Mouse (Mus musculus): Measurements from ENCODE around the gene Map4k4. TPM values are rescaled to one million over a fixed set of nuclear protein-coding genes. Genes with fewer than 3 reads are reported as not detected.
A peak's percentile ranks its signal among the peaks of the same experiment; 100 is the strongest.

Gene Map4k4
- polyA plus RNA-seq, 1 experiment from 2014 or later: 22.9 TPM

DNA sequence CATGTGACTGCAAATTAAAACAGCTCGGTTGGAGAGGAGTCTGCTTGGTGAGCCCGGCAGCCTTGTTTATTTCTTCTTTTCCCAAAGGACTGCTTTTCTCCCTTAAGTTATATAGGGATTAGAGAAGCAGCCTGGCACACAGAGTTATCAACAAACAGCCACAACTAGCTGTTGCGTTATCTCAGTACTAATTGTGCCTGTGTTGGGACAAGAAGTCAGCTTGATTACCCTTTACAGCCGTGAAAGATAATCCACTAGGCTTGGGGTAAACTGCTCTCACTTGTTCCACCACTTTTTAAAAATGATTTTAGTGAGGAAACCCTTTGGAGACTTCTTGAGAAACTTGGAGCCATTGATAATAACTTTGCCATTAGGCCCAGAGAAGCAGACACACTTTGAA is 36.9 kb downstream of the Map4k4 start:
- Histone ChIP-seq H3K27ac (no peak overlapping the region), H3K4me2 (no peak overlapping the region), H3K9me3 (replicated peaks) (no peaks in the 10 kb centered on the region), H3K9ac (no peak overlapping the region), H3K36me3 (no peaks in the 10 kb centered on the region), H3K27me3 (no peaks in the 10 kb centered on the region), H3K4me3 (no peak overlapping the region), H3K4me1 (replicated peaks) (peaks cover 92% of the 10 kb centered on the region)
- no peak for ATAC-seq (replicated peaks; ENCODE audit: insufficient number of reproducible peaks, insufficient read depth, low FRiP score, low read depth)
- WGBS: 46% methylated on average over 4 of the region's 4 CpGs

DNA sequence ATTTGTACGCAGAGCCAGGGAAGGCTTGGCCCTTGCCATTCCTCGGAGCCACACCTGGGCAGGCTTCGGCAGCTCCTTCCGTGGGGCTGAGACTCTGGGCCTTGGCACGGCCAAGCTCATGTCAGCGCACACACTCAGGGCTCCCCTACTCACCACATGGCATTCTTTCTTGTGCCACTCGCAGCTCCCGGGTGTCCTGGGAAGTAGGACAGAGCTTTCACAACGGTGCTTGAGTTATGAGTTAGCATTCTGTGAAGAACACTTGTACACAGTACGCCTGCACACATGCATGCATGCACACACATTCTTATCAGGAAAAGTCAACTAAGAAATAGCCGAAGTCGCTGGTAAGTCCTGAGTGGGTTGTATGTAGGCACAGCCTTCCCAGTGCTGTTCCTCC is 38.7 kb downstream of the Map4k4 start:
- Histone ChIP-seq H3K4me2 (no peak overlapping the region), H3K9ac (no peak overlapping the region), H3K27ac (peak overlapping the region; percentile 15; the same call in 1 of the 2 replicates), H3K27me3 (no peaks in the 10 kb centered on the region), H3K9me3 (replicated peaks) (no peaks in the 10 kb centered on the region), H3K4me3 (no peak overlapping the region), H3K36me3 (no peaks in the 10 kb centered on the region), H3K4me1 (replicated peaks) (peaks cover 93% of the 10 kb centered on the region)
- no peak for ATAC-seq (replicated peaks; ENCODE audit: insufficient number of reproducible peaks, insufficient read depth, low FRiP score, low read depth)
- WGBS: 63% methylated on average over 12 of the region's 12 CpGs

DNA sequence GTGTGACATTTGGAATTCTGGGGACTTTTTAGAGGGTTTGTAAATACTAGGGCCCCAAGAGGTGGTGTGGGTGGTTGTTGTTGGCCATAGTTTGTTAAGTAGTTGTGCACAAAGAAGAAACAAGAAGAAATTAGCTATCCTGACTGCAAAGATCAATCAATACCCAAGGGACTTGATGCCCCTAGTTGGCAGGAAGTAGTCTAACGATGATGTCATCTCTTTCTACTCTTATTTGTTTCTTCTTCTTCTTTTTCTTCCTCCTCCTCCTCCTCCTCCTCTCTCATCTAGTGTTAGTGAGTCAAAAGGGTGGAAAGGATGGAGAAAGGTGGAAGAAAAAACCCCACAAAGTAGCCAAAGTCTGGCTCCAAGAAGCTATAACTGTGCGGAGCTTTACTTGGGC is 39.6 kb downstream of the Map4k4 start:
- Histone ChIP-seq H3K4me3 (no peak overlapping the region), H3K27ac (no peak overlapping the region), H3K9me3 (replicated peaks) (no peaks in the 10 kb centered on the region), H3K36me3 (no peaks in the 10 kb centered on the region), H3K9ac (no peak overlapping the region), H3K27me3 (no peaks in the 10 kb centered on the region), H3K4me2 (no peak overlapping the region), H3K4me1 (replicated peaks) (peaks cover 93% of the 10 kb centered on the region)
- ATAC-seq (replicated peaks; ENCODE audit: insufficient number of reproducible peaks, insufficient read depth, low FRiP score, low read depth): no peak
- 70% methylated on average over 2 of the region's 2 CpGs for WGBS

DNA sequence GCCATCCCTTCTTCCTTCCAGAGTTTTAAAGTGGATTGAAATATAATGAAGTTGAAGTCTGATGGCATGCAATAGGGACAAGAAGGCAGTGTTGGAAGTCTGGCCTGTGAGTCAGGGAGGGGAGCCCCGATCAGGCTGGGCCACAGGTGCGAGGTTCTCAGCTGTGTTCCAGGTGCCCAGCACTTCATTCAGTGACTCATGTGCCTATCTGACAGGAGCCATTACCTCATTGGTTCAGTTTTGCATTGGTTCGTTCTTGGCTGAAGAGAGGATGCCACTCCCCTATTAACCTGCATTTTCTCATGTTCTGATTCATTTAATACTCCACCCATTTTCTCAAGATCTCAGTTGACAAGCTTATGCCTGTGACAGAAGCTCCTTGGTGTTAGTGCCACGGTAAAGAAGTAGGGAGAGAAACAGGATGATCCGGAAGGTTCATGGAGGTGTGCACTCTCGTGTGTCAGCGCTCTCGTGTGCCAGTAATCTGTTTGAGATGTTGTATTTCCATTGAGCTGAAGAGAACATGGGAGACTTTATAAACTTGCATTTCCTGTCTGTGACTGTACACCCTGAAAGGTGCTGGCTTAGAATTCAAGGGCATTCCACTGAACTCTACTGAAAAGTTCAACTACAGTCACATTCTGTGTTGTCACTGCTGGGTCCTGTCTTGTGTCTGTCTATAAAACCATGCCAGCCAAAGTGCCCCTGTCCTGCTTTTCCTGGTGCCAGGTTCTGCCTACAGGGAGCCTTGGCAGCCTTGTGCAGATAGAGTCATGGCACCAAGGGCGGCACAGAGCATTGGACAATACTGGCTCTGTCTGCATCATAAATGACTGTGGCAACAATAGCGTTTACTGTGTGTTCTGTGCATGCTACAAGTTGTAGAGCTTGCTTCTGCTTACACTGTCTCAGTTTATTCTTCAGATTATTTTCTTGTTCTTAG is 40.8 kb downstream of the Map4k4 start:
- H3K4me2 ChIP-seq: no peak overlapping the region
- 63% methylated on average over 10 of the region's 10 CpGs for WGBS
- no peak overlapping the region for H3K27ac ChIP-seq
- no peaks in the 10 kb centered on the region for H3K27me3 ChIP-seq
- ATAC-seq (replicated peaks; ENCODE audit: insufficient number of reproducible peaks, insufficient read depth, low FRiP score, low read depth): no peak
- H3K4me1 ChIP-seq (replicated peaks): peaks cover 95% of the 10 kb centered on the region
- H3K9me3 ChIP-seq (replicated peaks): no peaks in the 10 kb centered on the region
- H3K4me3 ChIP-seq: no peak overlapping the region
- no peak overlapping the region for H3K9ac ChIP-seq
- no peaks in the 10 kb centered on the region for H3K36me3 ChIP-seq

DNA sequence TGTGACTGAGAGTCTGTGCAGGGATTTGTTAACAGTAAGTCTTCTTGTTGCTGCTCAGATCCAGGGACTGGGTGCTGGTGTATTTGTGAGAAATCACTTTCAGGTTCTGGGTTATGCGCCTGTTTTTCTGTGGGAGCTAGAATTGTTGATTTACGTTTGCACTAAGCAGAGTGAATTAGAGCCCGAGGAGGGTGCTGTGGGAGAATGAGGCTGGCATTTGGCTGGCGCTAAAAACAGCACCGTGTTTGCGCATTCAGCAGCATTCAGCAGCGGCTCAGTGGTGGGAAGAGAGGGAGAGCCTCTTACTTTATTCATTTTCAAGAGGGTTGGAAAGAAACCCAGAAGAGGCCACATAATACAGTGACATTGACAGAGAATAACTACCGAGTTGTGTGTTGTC is 42.2 kb downstream of the Map4k4 start:
- Histone ChIP-seq H3K4me2 (peak overlapping the region; percentile 47), H3K4me3 (peak overlapping the region; percentile 11; the same call in 1 of the 2 replicates), H3K27ac (peak overlapping the region; percentile 64), H3K9me3 (replicated peaks) (no peaks in the 10 kb centered on the region), H3K36me3 (no peaks in the 10 kb centered on the region), H3K27me3 (no peaks in the 10 kb centered on the region), H3K9ac (0 out of 2 replicates have a peak overlapping the region, but pooled peaks have one; percentile 6), H3K4me1 (replicated peaks) (peaks cover 93% of the 10 kb centered on the region)
- no peak for ATAC-seq (replicated peaks; ENCODE audit: insufficient number of reproducible peaks, insufficient read depth, low FRiP score, low read depth)
- WGBS: 25% methylated on average over 8 of the region's 8 CpGs

DNA sequence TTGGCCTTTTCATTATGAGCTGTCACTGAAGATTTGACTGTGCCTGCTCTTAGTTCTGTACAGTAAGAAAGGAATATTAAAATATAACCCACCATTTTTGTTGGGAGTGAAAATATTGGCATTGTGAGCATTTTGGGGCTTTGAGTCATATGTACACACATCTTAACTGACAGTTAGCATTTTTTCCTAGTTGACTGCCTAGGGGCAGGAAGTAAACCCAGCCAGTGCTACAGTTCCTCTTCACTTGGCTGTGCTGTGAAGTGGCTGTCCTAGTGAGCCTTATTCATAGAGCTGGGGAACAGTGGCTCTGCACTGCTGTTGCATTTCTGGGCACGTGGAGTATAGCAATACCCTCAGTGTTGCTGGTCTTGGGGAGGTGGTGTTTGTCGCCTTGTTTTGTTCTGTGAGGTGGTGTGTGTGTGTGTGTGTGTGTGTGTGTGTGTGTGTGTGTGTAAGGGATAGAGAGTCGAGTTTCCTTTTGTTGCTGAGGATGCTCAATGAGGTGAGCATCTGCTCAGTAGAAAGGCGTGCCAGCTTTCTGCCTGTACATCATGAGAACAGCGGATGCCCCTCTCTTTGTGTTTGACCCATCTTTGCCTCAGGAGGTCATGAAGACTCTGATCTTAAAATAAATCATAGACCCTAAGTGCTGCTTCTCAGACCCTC is 43.7 kb downstream of the Map4k4 start:
- 56% methylated on average over 5 of the region's 5 CpGs for WGBS
- H3K4me2 ChIP-seq: no peak overlapping the region
- no peaks in the 10 kb centered on the region for H3K27me3 ChIP-seq
- peak overlapping the region; percentile 57 for H3K27ac ChIP-seq
- H3K4me1 ChIP-seq (replicated peaks): peaks cover 93% of the 10 kb centered on the region
- 0 out of 2 replicates have a peak, but pooled peaks have one; percentile 15 for ATAC-seq (replicated peaks; ENCODE audit: insufficient number of reproducible peaks, insufficient read depth, low FRiP score, low read depth)
- no peaks in the 10 kb centered on the region for H3K9me3 ChIP-seq (replicated peaks)
- no peak overlapping the region for H3K4me3 ChIP-seq
- no peak overlapping the region for H3K9ac ChIP-seq
- no peaks in the 10 kb centered on the region for H3K36me3 ChIP-seq

DNA sequence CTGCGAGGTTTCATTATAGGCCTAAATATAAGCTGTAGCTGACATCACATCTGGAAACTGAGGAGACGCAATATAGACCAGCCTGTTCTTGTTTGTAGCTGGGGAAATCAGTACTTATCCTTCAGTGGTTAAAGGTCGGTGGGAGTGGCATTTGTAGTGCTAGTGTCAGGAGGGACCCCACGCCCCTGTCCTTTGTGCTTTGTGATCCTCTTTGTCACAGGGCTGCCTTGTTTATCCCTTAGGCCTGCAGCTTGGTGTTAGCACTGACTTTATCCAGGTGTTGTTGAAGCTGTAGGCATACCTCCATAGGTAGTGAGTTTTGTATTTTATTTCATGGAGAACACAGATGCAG is 44.2 kb downstream of the Map4k4 start:
- Histone ChIP-seq H3K9me3 (replicated peaks) (no peaks in the 10 kb centered on the region), H3K4me2 (no peak overlapping the region), H3K4me3 (no peak overlapping the region), H3K4me1 (replicated peaks) (peaks cover 94% of the 10 kb centered on the region), H3K36me3 (no peaks in the 10 kb centered on the region), H3K9ac (no peak overlapping the region), H3K27ac (no peak overlapping the region), H3K27me3 (no peaks in the 10 kb centered on the region)
- WGBS: 38% methylated on average over 4 of the region's 4 CpGs
- no peak for ATAC-seq (replicated peaks; ENCODE audit: insufficient number of reproducible peaks, insufficient read depth, low FRiP score, low read depth)

DNA sequence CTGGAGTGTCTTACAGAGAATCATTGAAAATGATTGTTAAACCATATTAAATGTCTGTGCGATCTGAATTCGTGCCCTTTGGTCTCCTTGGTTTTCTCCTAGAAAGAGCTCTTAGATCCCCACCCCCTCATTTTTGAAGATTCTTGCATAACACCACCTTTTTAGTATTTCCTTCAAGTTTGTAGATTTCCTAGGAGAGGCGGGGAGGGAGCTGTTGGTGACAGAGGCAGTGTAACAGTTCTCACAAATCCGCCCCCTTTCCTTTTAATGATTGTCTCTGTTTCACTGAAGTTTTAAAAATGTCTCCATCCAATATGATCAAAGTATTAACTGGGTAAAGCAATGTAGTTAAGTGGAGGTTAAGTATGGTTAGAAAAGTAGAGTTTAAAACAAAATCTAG is 45.7 kb downstream of the Map4k4 start:
- peaks cover 93% of the 10 kb centered on the region for H3K4me1 ChIP-seq (replicated peaks)
- H3K4me3 ChIP-seq: no peak overlapping the region
- no peak overlapping the region for H3K4me2 ChIP-seq
- H3K9ac ChIP-seq: no peak overlapping the region
- no peak for ATAC-seq (replicated peaks; ENCODE audit: insufficient number of reproducible peaks, insufficient read depth, low FRiP score, low read depth)
- H3K36me3 ChIP-seq: no peaks in the 10 kb centered on the region
- H3K27ac ChIP-seq: no peak overlapping the region
- H3K9me3 ChIP-seq (replicated peaks): no peaks in the 10 kb centered on the region
- H3K27me3 ChIP-seq: no peaks in the 10 kb centered on the region
- 76% methylated on average over 4 of the region's 4 CpGs for WGBS

DNA sequence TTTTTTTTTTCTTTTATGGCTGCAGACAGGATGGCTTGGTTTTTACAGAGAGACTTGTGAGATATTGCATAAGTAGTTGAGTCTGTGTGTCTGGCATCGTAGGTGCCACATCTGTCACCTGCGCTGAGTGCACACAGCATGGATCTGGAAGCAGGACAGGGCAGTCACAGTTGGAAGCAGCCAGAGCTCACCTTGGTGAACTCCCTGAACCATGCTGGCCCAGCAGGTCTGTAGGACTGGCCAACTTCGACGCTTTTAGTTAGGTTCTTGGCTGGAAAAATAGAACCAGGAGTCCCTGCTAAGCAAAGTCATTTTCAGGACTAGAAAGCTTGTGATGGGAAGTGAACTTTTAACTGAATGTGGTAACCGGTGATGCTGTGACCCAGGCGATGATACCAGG is 46.5 kb downstream of the Map4k4 start:
- Histone ChIP-seq H3K4me1 (replicated peaks) (peaks cover 90% of the 10 kb centered on the region), H3K9me3 (replicated peaks) (no peaks in the 10 kb centered on the region), H3K27me3 (no peaks in the 10 kb centered on the region), H3K4me2 (no peak overlapping the region), H3K4me3 (no peak overlapping the region), H3K27ac (0 out of 2 replicates have a peak overlapping the region, but pooled peaks have one; percentile 12), H3K36me3 (no peaks in the 10 kb centered on the region), H3K9ac (no peak overlapping the region)
- ATAC-seq (replicated peaks; ENCODE audit: insufficient number of reproducible peaks, insufficient read depth, low FRiP score, low read depth): no peak
- WGBS: 70% methylated on average over 6 of the region's 6 CpGs

DNA sequence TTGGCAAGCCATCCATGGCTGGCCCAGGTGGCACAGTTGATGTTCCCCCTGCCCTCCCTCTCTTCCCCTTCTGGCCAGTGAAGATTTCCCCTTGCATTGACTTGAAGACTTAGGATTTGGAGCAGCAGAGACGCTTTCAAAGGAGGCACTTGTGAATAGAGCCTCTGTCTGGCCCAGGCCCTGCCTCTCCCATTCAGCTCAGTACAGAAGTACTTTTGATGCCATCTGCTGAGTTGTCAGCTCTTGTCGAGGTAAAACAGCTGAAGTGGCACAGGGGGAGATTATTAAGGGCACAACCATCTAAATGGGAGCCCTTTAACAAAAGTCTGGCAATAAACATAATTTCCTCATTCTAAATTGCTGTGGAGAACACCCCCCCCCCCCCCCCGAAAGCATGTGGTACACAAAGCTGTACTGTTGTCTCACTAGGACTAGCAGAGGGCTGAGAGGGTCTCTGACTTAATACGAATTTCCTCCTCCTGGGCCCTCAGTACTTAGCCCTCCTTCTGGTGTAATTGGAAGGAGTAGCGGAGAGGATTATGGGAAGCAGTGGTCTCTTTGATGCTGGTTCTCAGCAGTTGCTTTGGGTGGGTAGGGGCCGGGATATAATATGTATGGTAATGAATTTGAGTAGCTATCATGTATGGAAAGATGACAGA is 47.1 kb downstream of the Map4k4 start:
- H3K9ac ChIP-seq: no peak overlapping the region
- peaks cover 88% of the 10 kb centered on the region for H3K4me1 ChIP-seq (replicated peaks)
- ATAC-seq (replicated peaks; ENCODE audit: insufficient number of reproducible peaks, insufficient read depth, low FRiP score, low read depth): no peak
- H3K36me3 ChIP-seq: no peaks in the 10 kb centered on the region
- no peaks in the 10 kb centered on the region for H3K9me3 ChIP-seq (replicated peaks)
- no peak overlapping the region for H3K4me3 ChIP-seq
- no peak overlapping the region for H3K4me2 ChIP-seq
- WGBS: 57% methylated on average over 6 of the region's 6 CpGs
- no peaks in the 10 kb centered on the region for H3K27me3 ChIP-seq
- H3K27ac ChIP-seq: 0 out of 2 replicates have a peak overlapping the region, but pooled peaks have one; percentile 12

DNA sequence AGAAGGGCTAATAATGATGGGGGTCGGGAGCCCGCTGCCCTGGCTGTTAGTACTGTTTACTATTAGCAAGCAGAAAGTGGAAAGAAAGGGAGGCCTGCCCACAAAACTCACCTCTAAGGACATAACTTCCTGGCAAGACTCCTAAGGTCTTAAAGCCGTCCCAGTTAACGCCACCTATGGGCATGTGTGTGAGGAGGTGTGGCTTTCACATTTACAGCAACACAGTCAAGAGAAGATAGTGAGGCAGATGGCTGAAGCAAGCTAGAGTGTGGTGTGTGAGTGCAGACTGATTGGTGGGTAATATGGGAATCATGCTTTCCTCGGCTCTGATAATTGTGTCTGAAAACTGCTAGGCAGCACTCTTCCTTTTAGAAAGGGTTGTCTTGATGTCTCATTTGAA is 48.5 kb downstream of the Map4k4 start:
- Histone ChIP-seq H3K9ac (no peak overlapping the region), H3K4me3 (no peak overlapping the region), H3K27ac (0 out of 2 replicates have a peak overlapping the region, but pooled peaks have one; percentile 29), H3K36me3 (no peaks in the 10 kb centered on the region), H3K4me2 (no peak overlapping the region), H3K4me1 (replicated peaks) (peaks cover 89% of the 10 kb centered on the region), H3K9me3 (replicated peaks) (no peaks in the 10 kb centered on the region), H3K27me3 (no peaks in the 10 kb centered on the region)
- no peak for ATAC-seq (replicated peaks; ENCODE audit: insufficient number of reproducible peaks, insufficient read depth, low FRiP score, low read depth)
- WGBS: 32% methylated on average over 5 of the region's 5 CpGs

Measured in heart, embryonic 15.5 days (tissue).